Mouse (Mus musculus) liver, postnatal 0 days (tissue): ENCODE results near the gene 4931406P16Rik. TPM values are rescaled to one million over a fixed set of nuclear protein-coding genes. Genes with fewer than 3 reads are reported as not detected.
"Not testable (repeated sequence)": the region's sequence is repeated elsewhere in the genome, so short reads cannot be mapped to it uniquely, and the experiment has no call there.

Experiments
- ATAC-seq: fragments of 200-750 bp; cut with Nextera tagmentation; 2 replicates; pipeline ENCODE4 v1.8.0; 2017; ENCODE audit warnings: mild to moderate bottlenecking, moderate library complexity
- DNase-seq: peaks from one replicate; pipeline ENCODE4 v3.0.0-alpha.2; 2016
- H3K27ac ChIP-seq: fragments of 300-500 bp; sonication (generic); 2 replicates; pipeline ENCODE4 v1.5.1; 2014; ENCODE audit warnings: antibody characterized with exemption, moderate library complexity, mild to moderate bottlenecking, low read depth
- H3K27me3 ChIP-seq: fragments of 300-500 bp; sonication (generic); 2 replicates; pipeline ENCODE4 v1.6.1; 2014; ENCODE audit warnings: low read length, control low read depth, mixed read lengths; ENCODE audit not compliant: insufficient read depth
- H3K36me3 ChIP-seq: fragments of 300-500 bp; sonication (generic); replicated peaks from 2 replicates; pipeline ENCODE4 v1.6.1; 2014; ENCODE audit warnings: mild to moderate bottlenecking, control low read depth, low read length, moderate library complexity, mixed read lengths; ENCODE audit not compliant: insufficient read depth
- H3K4me1 ChIP-seq: fragments of 300-500 bp; sonication (generic); 2 replicates; pipeline ENCODE4 v1.6.1; 2014; ENCODE audit warnings: antibody characterized with exemption, mild to moderate bottlenecking, control low read depth; ENCODE audit not compliant: insufficient read depth
- H3K4me2 ChIP-seq: fragments of 300-500 bp; sonication (generic); 2 replicates; pipeline ENCODE4 v1.6.1; 2014; ENCODE audit warnings: low read depth, mild to moderate bottlenecking, low read length, moderate library complexity, mixed read lengths
- H3K4me3 ChIP-seq: fragments of 300-500 bp; sonication (generic); 2 replicates; pipeline ENCODE4 v1.5.1; 2014; ENCODE audit warnings: low read depth, low read length
- H3K9ac ChIP-seq: fragments of 300-500 bp; sonication (generic); replicated peaks from 2 replicates; pipeline ENCODE4 v1.6.1; 2014; ENCODE audit warnings: mild to moderate bottlenecking, moderate library complexity
- H3K9me3 ChIP-seq: fragments of 300-500 bp; sonication (generic); 2 replicates; pipeline ENCODE4 v1.6.1; 2016; ENCODE audit warnings: mild to moderate bottlenecking, control low read depth, low read length, mixed read lengths
- CTCF ChIP-seq: sonication (generic); IDR thresholded peaks from 2 replicates; pipeline ENCODE4 v1.5.1; 2016; ENCODE audit warnings: antibody characterized with exemption, low read depth
- EP300 ChIP-seq: IDR thresholded peaks from 2 replicates; pipeline ENCODE4 v1.6.1; 2016; ENCODE audit warnings: antibody characterized with exemption, low read depth, mild to moderate bottlenecking
- WGBS: fragments of 180-500 bp; shearing (Covaris S2); extraction: QIAGEN DNeasy Blood & Tissue Kit; methylation state at CpG from one replicate; pipeline ENCODE4 v1.1.7; 2014; ENCODE audit not compliant: insufficient replicate concordance; 5-methylcytosine and 5-hydroxymethylcytosine counted together
- polyA plus RNA-seq: library from polyadenylated mRNA; unstranded; fragments of >200 nt; fragmentation: Nextera tagmentation; extraction: Ambion mirVana; gene quantifications from 2 replicates; pipeline ENCODE4 v1.2.1, GENCODE M21; 2015

4931406P16Rik gene
- polyA plus RNA-seq, 1 experiment from 2014 or later: 9.3 TPM

DNA sequence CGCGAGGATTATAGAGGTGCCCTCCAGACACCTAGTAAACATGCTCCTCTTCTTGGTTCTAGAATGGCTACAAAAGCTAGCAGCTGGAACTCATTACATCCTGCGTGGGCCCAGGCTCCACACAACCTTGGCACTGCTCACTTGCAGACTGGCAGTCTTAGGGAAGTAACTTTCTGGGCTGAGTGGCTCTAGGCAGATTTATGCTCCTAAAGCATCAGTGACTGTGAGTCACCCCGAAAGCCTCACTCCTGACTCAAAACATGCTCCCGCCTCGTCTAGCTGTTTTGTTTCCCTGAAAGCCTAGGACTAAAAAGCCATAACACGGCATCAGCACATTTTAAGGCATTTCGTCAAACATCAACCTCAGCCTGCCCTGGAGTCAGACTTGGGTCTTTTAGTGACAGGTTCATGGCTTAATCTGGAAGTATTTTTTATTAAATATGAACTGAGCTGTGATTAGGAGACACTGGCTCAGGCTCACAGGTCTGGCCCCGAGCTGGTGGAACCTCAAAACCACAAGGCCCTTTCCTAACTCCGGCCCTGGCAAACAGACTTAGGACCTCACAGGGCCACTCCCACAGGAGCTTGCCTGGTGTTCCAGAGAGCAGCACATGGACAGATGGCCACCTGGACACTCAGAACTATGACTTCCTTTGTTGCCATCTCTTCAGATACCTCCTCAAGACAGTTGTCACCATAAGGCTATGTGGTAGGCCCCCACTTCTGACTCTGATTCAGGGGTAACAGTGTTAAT, 28.9 kb upstream of the 4931406P16Rik start:
- ATAC-seq (no peak), DNase-seq (no peak)
- H3K4me1 ChIP-seq: no peaks in the 10 kb centered on the region
- no peak overlapping the region for H3K9ac ChIP-seq
- no peaks in the 10 kb centered on the region for H3K9me3 ChIP-seq
- H3K27me3 ChIP-seq: no peaks in the 10 kb centered on the region
- 79% methylated on average over 10 of the region's 10 CpGs for WGBS
- no peak overlapping the region for H3K4me2 ChIP-seq
- no peak overlapping the region for H3K4me3 ChIP-seq
- H3K36me3 ChIP-seq: peaks cover 61% of the 10 kb centered on the region
- H3K27ac ChIP-seq: no peak overlapping the region
- TF ChIP-seq EP300: no peak
- no peak for TF ChIP-seq CTCF

DNA sequence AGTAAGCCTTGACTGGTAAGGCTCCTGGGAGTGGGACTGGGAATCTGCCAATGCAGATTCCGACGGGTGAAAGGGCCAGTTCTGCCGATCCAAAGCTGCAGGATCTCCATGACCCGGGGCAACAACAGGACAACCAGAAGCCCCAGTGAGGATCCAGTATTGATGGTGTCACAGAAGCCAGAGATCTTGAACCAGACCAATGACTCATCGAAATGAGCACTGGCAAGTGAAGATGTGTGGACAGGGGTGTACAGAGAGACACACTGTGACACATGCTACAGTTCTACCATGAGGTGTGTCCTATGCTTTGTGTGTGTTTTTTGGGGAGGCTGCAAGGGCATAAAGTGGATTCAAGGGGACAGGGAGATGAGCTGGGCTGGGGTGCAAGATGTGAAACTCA, 27.5 kb upstream of the 4931406P16Rik start:
- 91% methylated on average over 5 of the region's 5 CpGs for WGBS
- Histone ChIP-seq H3K9me3 (no peaks in the 10 kb centered on the region), H3K4me1 (no peaks in the 10 kb centered on the region), H3K9ac (no peak overlapping the region), H3K4me2 (no peak overlapping the region), H3K36me3 (peaks cover 50% of the 10 kb centered on the region), H3K27ac (no peak overlapping the region), H3K27me3 (no peaks in the 10 kb centered on the region), H3K4me3 (no peak overlapping the region)
- ATAC-seq (no peak), DNase-seq (no peak)
- TF ChIP-seq CTCF: no peak
- no peak for TF ChIP-seq EP300

DNA sequence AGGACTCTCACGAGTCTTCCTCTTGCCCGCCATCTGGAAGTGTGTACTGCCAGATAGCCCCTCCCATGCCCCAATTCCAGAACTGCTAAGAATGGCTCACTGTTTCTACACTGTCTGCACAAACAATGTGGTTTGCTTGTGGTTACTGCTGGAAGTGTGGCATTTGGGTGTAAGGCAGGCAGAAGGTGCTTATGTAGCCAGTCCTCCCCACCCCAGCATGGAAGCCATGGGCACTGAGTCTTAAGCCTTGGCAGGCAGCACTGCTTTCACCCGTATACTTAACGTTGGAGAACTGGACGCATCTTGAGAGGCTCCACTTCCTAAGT, 25.8 kb upstream of the 4931406P16Rik start:
- no peak overlapping the region for H3K4me3 ChIP-seq
- ATAC-seq: no peak
- peaks cover 36% of the 10 kb centered on the region for H3K36me3 ChIP-seq
- no peaks in the 10 kb centered on the region for H3K9me3 ChIP-seq
- H3K27me3 ChIP-seq: no peaks in the 10 kb centered on the region
- H3K4me2 ChIP-seq: no peak overlapping the region
- no peak for TF ChIP-seq EP300
- TF ChIP-seq CTCF: no peak
- no peak for DNase-seq
- no peaks in the 10 kb centered on the region for H3K4me1 ChIP-seq
- H3K27ac ChIP-seq: no peak overlapping the region
- 69% methylated on average over 5 of the region's 5 CpGs for WGBS
- H3K9ac ChIP-seq: no peak overlapping the region

DNA sequence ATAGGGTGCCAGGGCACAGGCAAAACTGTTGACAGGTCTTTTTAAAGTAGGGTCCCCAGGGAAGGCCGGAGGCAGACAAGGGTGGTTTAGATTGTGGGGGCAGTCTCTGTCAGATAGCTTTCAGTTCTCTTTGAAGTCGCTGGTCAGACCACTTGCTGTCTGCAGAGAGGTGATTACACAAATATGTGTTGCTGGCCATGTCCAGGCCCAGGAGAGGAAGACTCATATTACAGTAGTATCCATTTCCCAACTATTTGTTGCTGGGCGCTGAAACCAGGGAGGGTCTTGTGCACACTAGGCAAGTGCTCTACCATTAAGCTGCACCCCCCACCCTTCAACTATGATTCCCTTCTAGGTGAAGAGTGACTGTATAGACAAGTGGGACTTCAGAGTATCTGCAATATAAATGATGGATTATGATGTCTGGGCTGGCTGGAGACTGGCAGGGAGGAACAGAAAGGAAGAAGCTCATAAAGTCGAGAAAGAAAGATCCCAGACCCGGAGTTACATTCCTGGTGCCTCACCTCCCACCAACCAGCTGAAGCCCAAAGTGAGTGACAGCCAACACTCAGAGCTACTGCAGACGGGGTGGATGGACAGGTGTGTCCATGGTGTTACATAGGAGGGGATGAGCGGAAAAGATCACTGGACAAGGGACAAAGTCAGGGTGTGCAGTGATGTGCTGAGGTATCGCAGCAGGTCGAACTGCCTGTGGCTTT, 25.3 kb upstream of the 4931406P16Rik start:
- no peaks in the 10 kb centered on the region for H3K27me3 ChIP-seq
- peaks cover 30% of the 10 kb centered on the region for H3K36me3 ChIP-seq
- H3K4me3 ChIP-seq: no peak overlapping the region
- no peak for ATAC-seq
- no peaks in the 10 kb centered on the region for H3K4me1 ChIP-seq
- TF ChIP-seq CTCF (no peak), EP300 (no peak)
- H3K9ac ChIP-seq: no peak overlapping the region
- no peak for DNase-seq
- H3K9me3 ChIP-seq: no peaks in the 10 kb centered on the region
- 61% methylated on average over 9 of the region's 9 CpGs for WGBS
- no peak overlapping the region for H3K4me2 ChIP-seq
- no peak overlapping the region for H3K27ac ChIP-seq

DNA sequence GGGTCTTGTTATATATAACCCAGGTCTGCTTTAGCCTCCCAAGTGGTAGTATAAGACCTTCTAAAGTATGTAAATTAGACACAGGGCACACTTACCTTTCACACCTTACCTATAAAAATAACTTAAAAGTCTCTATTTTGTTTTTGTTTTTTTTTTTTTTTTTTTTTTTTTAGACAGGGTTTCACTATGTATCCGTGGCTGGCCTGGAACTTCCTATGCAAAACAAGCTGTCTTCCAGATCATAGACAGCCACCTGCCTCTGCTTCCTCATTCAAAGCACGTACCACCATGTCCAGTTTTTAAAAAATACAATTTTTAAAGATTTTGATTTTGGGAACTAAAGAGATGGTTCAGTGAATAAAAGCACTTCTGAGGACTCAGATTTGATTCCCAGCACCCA, 23.9 kb upstream of the 4931406P16Rik start:
- H3K9ac ChIP-seq: no peak overlapping the region
- no peak overlapping the region for H3K4me2 ChIP-seq
- DNase-seq (no peak), ATAC-seq (no peak)
- peaks cover 19% of the 10 kb centered on the region for H3K36me3 ChIP-seq
- H3K27me3 ChIP-seq: no peaks in the 10 kb centered on the region
- no peak for TF ChIP-seq CTCF
- no peak for TF ChIP-seq EP300
- H3K4me1 ChIP-seq: no peaks in the 10 kb centered on the region
- H3K9me3 ChIP-seq: no peaks in the 10 kb centered on the region
- no peak overlapping the region for H3K4me3 ChIP-seq
- WGBS: 43% methylated on average over 2 of the region's 2 CpGs
- no peak overlapping the region for H3K27ac ChIP-seq

DNA sequence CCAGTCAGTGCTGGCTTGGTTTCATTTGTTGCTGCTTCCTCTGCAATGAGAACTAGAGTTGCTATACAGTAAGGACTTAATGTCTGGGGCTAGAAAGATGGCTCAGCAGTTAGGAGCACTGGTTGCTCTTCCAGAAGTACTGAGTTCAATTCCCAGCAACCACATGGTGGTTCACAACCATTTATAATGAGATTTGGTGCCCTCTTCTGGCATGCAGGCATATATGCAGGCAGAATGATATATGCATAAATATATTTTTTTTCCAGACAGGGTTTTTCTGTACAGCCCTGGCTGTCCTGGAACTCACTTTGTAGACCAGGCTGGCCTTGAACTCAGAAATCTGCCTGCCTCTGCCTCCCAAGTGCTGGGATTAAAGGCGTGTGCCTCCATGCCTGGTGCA, 23.2 kb upstream of the 4931406P16Rik start:
- H3K27me3 ChIP-seq, DNase-seq, H3K4me1 ChIP-seq, H3K9ac ChIP-seq, H3K9me3 ChIP-seq, ATAC-seq, H3K27ac ChIP-seq, H3K4me2 ChIP-seq, H3K4me3 ChIP-seq: not testable (repeated sequence)
- peak; percentile 46; the same call in 1 of the 2 replicates for TF ChIP-seq CTCF
- peaks cover 13% of the 10 kb centered on the region; the same call in 1 of the 2 replicates for H3K36me3 ChIP-seq
- 90% methylated on average over 1 of the region's 1 CpGs for WGBS
